Mouse (Mus musculus) gonadal fat pad, adult 2 months (tissue): ENCODE measurements around the gene Tmem184b. TPM values are rescaled to one million over a fixed set of nuclear protein-coding genes. Genes with fewer than 3 reads are reported as not detected.

Experiments used
- DNase-seq: peaks from one replicate; pipeline ENCODE4 v3.0.0-alpha.2; 2012; ENCODE audit warnings: low read depth
- polyA plus RNA-seq: library from polyadenylated mRNA; depleted of rRNA; stranded (reverse); fragments of >200 nt; gene quantifications from 2 replicates; pipeline ENCODE4 v1.2.3, GENCODE M21; 2012

Tmem184b gene
- polyA plus RNA-seq, 1 experiment: 76.1 TPM

DNA sequence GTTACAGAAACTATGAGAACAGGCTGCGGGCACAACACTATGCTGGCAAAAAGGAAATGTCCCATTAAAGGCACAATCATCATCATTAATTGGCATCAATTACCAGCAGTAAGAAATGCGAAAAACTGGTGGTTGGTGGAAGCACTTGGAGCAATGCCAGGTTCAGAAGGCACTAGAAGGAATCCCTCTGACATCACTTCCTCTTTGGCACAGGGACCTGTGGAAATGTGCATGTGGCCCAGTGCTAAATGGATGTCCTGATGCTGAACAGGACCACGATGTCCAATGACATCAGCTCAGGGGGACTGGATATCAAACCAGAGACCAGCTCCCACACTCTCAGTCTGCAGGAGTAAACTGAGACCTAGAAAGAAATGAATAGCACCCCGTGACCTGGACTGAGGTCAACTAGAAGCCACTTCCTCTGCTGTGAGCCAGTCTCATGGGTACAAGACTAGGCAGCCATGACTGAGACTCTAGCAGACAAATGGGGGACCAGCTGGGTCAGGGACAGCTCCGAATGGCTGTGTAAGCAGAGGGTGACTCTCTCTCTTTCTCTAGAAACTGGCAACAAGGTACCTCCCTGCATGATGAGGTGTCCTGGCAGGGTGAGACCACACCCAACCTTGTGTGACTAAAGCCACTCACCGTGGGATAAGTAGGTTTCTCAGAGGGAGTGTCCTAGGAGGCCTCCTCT is 60.6 kb downstream of the Tmem184b start:
- no peak for DNase-seq

DNA sequence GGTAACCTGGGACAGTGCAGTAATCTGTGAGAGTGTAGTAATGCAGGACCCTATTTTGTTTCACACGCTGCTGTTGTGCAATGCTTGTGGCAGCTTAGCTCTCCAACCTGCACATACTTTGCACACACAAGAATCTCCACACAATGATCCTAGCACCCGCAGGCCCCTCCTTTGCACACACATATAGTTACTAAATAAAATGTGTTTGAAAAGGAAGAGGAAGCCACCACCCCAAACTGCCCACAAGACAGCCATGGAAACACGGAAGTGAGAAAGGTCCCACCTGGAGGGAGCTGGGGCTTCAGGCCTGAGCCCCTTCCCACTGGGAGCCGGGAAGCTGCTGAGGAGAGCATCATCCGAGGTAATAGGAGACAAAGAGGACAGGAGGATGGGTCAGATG is 64.4 kb downstream of the Tmem184b start:
- DNase-seq: no peak

DNA sequence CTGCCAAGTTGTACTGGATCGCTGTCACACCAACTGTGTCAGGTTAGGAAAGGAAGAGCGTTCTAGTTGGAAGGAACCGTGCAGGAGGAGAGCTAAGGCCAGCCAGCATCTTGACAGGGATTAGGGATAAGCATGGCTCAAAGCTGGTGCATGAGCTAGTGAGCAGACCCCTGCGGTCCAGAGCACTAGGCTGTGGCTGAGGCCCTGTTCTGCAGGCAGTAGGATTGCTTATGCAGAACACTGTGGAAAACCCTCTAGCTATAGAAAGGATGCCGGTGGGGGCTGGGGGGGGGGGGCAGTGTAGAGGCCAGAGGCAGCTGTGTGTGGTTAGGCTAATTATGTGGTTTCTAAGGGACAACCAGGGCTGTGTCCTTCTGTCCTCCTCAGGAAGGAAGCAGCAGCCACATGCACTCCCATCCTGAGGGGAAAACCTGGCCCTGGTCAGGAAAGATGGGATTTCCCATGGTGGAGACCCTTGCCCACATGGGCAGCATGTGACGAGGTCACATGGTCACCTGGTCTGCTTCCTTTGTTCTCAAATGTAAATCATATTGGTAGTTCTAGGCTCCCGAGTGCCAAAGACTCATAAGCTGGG is 68.2 kb downstream of the Tmem184b start:
- no peak for DNase-seq

DNA sequence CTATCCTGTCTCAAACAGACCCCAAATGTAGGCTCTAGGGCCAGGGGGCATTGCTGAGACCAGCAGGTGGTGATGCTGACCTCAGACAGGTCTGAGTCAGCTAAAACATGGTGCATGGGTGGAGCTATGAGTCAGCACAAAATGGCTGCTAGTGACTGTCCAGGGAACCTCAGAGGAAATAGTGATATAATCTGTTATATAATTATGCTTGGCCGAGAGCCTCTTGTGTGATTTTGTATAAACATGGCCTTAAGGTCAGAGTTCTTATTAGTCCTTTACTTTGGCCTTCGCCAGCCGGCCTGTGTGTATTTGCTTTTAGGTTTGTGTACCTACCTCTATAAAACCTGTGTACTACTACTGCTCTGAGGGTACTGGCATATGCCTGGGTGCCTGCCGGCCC is 70.0 kb downstream of the Tmem184b start:
- no peak for DNase-seq

GRCm38 (mm10) chr15:79330521-79330920 is 72.8 kb downstream of the Tmem184b start:
- DNase-seq: no peak

GRCm38 (mm10) chr15:79329979-79330363 is 73.4 kb downstream of the Tmem184b start:
- no peak for DNase-seq

GRCm38 (mm10) chr15:79329346-79329978 is 73.9 kb downstream of the Tmem184b start:
- DNase-seq: no peak

DNA sequence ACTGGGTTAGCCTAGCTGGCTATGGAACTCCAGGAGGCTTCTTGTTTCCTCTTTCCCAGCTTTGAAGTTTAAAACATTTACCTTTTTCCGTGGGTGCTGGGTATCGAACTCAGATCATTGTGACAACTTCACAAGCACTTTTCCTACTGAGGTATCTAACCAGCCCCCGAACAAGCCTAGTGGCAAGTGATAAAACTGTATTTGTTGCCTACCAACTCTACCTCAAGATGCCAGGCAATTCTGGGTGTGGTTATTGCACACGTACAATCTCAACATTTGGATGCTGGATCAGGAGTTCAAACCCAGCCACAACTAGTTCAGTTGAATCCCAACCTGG is 74.5 kb downstream of the Tmem184b start:
- no peak for DNase-seq

DNA sequence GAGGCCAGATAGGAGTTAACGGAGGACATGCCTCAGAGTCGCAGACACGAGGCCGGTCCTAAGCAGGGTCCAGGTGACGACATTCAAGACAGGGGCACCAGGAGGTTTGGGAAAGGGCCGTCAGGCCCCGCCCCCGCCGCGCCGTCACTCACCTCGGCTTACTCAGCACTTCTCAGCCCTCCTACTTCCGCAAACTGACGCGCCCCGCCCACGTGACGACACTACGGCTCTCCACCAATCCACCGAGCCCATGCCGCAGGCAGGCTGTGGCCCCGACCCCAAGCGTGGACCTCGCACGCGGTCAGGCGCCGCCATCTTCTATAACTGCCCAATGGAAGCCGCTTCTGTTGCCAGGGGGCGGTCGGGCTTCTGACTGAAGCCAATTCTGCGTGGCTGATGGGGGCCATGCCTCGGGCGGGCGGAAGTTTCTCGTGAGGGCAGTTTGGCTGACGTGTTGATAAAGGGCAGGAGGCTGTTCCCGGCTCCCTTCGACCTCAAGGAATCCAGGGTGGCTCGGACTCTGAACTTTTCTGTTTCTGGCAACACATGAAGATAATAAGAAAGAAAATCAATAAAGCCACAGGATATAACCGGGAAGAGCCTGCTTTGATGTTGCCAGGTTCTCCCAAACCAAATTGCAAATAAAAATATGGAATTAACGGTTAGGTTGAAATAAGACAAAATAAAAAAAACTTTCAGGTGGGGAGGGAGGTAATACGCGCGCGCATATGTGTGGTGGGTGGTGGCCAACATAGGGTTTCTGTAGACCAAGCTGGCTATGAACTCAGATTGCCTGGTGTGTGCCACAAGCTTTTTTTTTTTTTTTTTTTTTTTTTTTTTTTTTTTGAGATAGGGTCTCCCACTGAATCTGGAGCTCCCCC is 75.1 kb downstream of the Tmem184b start, which contains the start of gene Pla2g6:
Gene Pla2g6, minus strand, starts transcription at position 333 of the 881 bp plus-strand sequence.
- no peak for DNase-seq

DNA sequence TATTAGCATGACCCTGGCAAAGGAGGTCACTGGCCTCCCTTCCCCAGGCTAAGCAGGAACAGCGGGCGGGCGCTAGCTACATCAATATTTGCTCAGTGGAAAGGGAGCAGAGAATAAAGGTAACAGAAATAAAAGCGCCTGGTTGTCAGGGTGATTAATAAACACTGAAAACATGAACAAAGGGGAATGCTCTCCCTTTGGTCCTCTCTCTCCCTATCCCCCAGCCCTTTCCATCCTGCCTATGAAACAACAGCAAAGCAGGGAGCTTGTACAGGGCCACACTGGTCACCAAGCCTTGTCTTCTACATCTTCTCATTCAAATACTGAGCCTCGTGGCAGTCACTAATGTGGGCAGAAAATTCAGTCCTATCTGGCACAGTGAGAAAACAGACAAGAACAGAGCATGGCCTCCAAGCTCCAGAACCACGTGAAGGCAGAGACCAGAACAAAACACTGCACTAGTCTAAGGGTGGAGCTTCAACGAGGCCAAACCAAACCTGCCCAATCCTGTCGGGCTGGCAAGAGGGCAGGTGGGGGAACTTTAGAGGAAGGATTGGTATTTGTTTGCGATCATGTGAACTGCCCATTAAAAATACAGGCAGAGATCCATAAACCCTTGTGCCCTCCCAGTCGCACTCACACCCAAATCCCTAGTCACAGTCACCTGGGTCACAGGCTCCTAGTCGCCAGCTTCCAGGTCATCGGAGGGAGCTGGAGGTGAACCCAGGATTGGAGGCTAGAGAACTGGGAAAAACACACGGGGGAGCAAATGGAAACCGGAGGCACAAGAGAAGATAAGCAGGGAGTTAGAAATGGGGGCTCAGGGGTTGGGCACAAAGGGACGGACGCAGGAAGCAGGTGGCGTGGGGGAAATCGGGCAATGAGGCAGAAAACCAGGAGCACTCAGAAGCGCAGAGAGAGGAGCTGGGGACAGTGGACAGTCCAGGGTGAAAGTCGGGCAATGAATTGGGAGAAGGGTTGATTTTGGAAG is 76.1 kb downstream of the Tmem184b start:
- no peak for DNase-seq

GRCm38 (mm10) chr15:79326264-79326663 is 77.1 kb downstream of the Tmem184b start:
- no peak for DNase-seq

DNA sequence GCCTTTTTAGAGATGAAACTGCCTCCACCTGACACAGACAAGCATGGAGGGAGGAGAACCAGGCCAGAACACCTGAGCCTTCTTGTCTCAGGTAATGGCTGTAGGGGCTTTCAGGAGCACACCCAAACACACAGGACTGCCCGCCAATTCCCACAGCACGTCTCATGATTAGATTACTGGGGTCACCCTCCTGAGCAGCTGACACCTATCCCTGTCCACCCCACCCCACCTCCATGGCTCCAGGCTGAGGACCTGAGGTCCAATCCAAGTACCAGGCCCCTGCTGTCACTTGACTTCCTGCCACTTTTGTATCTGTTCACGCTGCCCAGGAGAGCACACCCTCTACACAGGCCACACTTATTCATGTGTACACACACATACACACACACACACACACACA is 77.6 kb downstream of the Tmem184b start:
- DNase-seq: no peak

DNA sequence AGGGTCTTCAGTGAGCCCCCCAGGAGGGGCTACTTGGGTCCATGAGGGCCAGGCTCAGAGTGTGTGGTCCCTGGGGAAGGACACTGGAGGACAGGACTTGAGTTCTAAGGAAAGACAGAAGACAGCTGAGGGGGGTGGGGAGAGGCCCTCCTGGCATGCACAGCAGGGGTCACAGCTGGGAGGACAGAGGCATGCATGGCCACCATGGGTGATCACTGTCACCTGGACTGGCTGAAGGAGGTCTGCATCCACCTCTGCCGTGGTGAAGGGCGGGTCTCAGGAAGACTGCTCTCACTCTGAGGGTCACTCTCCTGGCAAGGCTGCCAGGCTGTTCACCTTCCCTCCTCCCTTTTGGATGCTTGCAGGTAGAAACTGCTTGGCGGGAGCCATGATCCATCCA is 79.0 kb downstream of the Tmem184b start:
- DNase-seq: no peak

- DNase-seq: no peak
Measured at GRCm38 (mm10) chr15:79323791-79324155, 79.6 kb downstream of the Tmem184b start.

- no peak for DNase-seq
Measured at GRCm38 (mm10) chr15:79322991-79323790, 80.2 kb downstream of the Tmem184b start.

DNA sequence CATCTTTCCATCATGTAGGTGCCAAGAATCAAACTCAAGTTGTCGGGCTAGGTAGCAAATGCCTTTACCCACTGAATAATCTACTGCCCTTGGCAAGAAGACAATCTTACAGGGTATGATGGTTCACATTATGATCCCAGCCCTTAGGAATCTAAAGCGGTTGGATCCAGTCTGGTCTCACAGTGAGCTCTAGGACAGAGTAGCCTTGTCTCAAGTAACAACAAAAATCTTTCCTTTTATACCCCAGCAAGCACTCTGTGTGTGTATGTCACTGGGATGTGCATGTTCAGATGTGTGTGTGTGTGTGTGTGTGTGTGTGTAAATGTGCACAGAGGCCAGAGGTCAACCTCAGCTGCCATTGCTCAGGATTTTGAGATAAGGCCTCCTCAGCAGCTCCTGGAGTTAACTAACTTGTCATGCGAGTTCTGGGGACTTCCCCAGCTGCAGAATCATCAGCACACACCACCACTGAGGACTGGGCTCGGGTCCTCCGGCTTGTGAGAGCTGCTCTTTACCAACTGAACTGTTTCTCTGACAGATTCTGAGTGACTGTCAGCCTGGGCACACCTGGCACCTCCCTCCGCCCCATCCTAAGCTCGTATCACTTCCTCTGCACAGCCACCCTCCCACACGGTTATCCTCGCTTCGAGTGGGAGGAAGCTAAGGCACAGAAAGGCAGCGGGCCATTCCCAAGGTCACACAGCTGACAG is 80.9 kb downstream of the Tmem184b start:
- no peak for DNase-seq

DNA sequence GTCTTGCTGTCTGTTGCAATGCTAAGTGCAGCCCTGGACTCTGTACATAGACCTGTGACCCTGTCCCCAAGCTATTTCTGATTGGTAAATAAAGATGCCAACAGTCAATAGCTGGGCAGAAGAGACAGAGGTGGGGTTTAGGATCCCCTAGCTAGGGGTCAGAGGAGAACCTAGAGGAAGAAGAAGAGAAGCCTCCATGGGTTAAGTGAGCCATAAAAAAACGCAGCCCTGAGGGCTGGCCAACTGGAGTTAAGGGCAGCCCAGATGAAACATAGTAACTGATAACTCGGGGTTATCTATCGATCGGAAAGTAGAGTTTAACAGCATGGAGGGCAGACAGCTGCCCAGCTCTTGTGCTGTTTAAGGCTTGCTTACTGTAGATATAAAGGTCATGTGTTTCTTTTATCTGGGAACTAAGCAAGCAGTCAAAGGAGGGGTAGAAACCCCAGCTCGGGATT is 81.6 kb downstream of the Tmem184b start:
- no peak for DNase-seq

- DNase-seq: no peak
Measured at GRCm38 (mm10) chr15:79313848-79314369, 89.5 kb downstream of the Tmem184b start.
